Mouse (Mus musculus): ENCODE measurements around the gene Phf3. TPM values are rescaled to one million over a fixed set of nuclear protein-coding genes. Genes with fewer than 3 reads are reported as not detected.
"Not testable (repeated sequence)": the region's sequence is repeated elsewhere in the genome, so short reads cannot be mapped to it uniquely, and the experiment has no call there.

The Phf3 gene
- 45.6 and 48.1 TPM in 2 replicates for polyA plus RNA-seq (2015; fragmentation: Nextera tagmentation; extraction: Ambion mirVana)

DNA sequence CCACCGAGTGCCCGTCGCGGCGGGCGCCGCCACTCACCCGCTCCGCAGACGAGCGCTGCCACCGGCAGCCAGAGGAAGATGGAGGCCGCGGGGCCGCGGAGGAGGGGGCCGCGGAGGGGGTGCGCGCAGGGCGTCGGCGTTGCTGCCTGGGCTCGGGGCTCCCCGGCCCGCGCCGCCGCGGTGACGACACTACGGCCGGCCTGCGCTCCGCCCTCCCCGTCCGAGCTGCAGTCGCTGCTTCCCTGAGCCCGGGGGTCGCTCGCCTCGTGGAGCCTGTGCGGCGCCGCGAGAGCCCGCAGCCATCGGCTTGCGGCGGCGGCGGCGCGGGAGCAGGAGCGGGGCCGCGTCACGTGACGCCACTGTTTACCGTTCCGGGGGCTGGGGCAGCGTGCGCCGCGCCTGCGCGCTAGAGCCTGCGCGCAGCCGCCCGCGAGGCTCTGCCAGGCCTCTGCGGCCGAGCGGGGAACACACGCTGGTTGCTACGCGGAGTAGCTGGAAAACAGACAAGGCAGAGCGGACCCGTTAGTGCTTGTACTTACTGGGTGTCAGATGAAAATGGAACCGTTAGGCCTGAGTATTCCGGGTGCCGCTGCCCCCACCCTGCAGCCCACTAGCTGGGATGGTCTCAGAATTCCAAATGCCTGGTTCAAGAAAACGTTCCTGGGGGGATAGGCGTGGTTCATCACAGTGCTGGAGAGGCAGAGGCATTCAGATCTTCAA lies at the start of gene Phf3:
Gene Phf3 (minus strand): TSS at position 381 of the 720 bp plus-strand sequence.
- H3K27me3 ChIP-seq = no peaks in the 10 kb centered on the region
- peak within 1 kb of the TSS; percentile 98 for H3K9ac ChIP-seq
- no peaks in the 10 kb centered on the region for H3K9me3 ChIP-seq
- peak; percentile 94 for ATAC-seq (ENCODE audit: insufficient number of reproducible peaks, insufficient read depth, low FRiP score, low TSS enrichment, low read depth)
- peak within 1 kb of the TSS; percentile 67 for H3K4me2 ChIP-seq
- peak within 1 kb of the TSS; percentile 99 for H3K27ac ChIP-seq
- H3K36me3 ChIP-seq = no peaks in the 10 kb centered on the region
- under 1% methylated on average over 58 of the region's 85 CpGs for WGBS
- peaks cover 15% of the 10 kb centered on the region for H3K4me1 ChIP-seq
- peak within 1 kb of the TSS; percentile 86 for H3K4me3 ChIP-seq

DNA sequence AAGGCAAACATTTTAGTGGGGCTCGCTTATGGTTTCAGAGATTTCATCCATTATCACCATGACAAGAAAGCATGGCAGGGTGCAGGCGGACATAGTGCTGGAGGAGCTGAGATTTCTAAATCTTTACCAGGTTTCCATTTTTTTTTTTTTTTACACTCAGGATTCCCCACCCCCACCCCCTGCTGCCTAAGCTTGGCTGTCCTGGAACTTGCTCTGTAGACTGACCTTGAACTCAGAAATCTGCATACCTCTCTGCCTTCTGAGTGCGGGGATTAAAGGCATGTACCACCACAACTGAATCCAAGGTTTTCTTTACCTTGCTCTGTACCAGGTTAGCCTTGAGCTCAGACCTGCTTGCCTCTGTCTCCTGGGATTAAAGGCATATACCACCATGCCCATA lies 48.5 kb upstream of the Phf3 start:
- Histone ChIP-seq H3K4me3 (no peak overlapping the region), H3K27ac (no peak overlapping the region), H3K4me2 (no peak overlapping the region), H3K9me3 (peaks cover 14% of the 10 kb centered on the region), H3K27me3 (no peaks in the 10 kb centered on the region), H3K36me3 (no peaks in the 10 kb centered on the region), H3K4me1 (no peaks in the 10 kb centered on the region), H3K9ac (no peak overlapping the region)
- no peak for ATAC-seq (ENCODE audit: insufficient number of reproducible peaks, insufficient read depth, low FRiP score, low TSS enrichment, low read depth)
- WGBS = 90% methylated on average over 3 of the region's 3 CpGs

DNA sequence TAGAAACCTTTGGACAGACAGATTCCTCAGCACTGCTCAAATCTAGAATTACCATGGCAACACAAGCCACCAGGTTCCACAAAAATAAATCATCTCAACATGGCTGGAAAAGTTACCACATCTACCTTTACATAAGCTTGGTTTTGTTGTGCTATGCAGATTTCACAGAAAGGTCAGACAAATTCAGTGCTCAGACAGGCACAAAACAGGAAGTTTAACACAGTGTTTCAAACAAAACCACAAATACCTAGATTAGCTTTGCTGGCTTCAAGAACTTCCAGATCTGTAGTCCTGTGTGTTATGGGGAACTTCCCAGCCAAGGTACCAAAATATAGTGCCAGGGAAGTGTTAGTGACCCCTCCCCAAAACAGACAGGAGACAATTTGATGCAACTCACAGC lies 47.5 kb upstream of the Phf3 start:
- ATAC-seq (ENCODE audit: insufficient number of reproducible peaks, insufficient read depth, low FRiP score, low TSS enrichment, low read depth) = no peak
- Histone ChIP-seq H3K9ac (no peak overlapping the region), H3K4me3 (no peak overlapping the region), H3K4me1 (no peaks in the 10 kb centered on the region), H3K27ac (no peak overlapping the region), H3K9me3 (peaks cover 14% of the 10 kb centered on the region), H3K4me2 (no peak overlapping the region), H3K36me3 (no peaks in the 10 kb centered on the region), H3K27me3 (no peaks in the 10 kb centered on the region)

DNA sequence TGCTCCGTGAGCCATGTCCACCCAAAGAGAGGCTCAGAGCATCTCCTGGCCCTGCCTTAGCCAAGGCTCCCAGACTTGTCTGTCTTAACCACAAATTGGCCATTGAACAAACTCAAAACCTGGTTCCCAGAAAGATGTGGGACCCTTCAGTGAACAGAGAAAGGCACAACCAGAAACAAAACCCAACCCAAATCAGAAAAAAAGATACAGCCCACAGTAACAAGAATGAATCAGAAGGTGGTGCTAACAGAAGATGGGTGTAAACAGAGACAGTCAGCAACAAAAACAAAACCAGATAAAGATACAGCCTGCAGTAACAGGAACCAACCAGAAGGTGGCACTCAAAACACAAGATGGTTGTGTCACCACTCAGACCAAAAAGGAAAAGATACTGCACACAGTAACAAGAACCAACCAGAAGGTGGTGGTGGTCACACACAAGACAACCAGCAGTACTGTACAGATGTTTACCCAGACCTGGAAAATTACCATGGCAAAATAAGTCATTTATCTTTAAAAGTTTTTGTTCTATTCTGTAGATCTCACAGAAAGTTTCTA lies 47.0 kb upstream of the Phf3 start:
- H3K27ac ChIP-seq = no peak overlapping the region
- no peaks in the 10 kb centered on the region for H3K36me3 ChIP-seq
- H3K9me3 ChIP-seq = peaks cover 14% of the 10 kb centered on the region
- H3K4me1 ChIP-seq = no peaks in the 10 kb centered on the region
- WGBS = 97% methylated on average over 1 of the region's 1 CpGs
- no peaks in the 10 kb centered on the region for H3K27me3 ChIP-seq
- H3K9ac ChIP-seq = no peak overlapping the region
- ATAC-seq (ENCODE audit: insufficient number of reproducible peaks, insufficient read depth, low FRiP score, low TSS enrichment, low read depth) = no peak
- H3K4me3 ChIP-seq = no peak overlapping the region
- H3K4me2 ChIP-seq = no peak overlapping the region

DNA sequence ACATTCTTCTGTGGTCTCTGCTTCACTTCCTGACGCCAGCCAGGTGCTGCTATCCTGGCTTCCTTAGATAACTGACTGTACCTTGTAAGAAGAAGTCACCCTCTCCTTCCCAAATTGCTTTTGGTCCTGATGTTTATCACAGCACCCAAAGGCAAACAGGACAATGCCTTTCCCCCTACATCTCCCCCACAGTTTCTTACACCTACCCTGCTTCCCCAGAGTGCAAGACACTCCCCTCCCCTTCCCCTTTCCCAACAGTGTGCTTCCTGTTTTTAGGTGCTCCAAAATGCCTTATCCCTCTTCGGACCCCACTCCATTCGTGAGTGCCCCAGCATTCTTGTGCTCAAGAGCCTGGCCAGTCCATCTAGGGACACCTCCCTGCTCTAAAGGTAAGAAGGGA lies 36.5 kb upstream of the Phf3 start:
- Histone ChIP-seq H3K4me2 (no peak overlapping the region), H3K27ac (no peak overlapping the region)
- 69% methylated on average over 3 of the region's 3 CpGs for WGBS

DNA sequence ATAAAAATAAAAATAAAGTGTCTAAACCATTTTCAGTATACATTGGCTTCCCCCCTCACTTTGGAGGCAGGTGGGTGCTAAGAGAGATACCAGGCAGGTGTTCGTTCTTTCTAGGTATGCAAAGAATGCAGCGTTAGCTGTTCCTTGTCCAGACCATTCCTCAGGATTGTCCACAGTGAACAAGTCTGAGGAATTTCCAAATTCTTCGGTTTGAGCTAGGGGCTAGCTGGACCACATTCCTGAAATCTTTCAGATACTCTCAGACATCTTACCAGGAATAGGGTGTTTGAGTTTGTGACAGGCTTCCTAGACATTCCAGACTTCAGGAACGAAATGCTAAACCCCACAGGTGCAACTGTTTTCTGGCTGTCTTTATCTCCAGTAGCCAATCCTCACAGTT lies 35.1 kb upstream of the Phf3 start:
- WGBS = 61% methylated on average over 4 of the region's 4 CpGs

More for the DNA sequence above, 36.5 kb upstream of the Phf3 start:
- Histone ChIP-seq H3K4me3 (no peak overlapping the region), H3K9me3 (no peaks in the 10 kb centered on the region), H3K4me1 (no peaks in the 10 kb centered on the region), H3K9ac (no peak overlapping the region), H3K36me3 (no peaks in the 10 kb centered on the region), H3K27me3 (no peaks in the 10 kb centered on the region)
- ATAC-seq (ENCODE audit: insufficient number of reproducible peaks, insufficient read depth, low FRiP score, low TSS enrichment, low read depth) = no peak

DNA sequence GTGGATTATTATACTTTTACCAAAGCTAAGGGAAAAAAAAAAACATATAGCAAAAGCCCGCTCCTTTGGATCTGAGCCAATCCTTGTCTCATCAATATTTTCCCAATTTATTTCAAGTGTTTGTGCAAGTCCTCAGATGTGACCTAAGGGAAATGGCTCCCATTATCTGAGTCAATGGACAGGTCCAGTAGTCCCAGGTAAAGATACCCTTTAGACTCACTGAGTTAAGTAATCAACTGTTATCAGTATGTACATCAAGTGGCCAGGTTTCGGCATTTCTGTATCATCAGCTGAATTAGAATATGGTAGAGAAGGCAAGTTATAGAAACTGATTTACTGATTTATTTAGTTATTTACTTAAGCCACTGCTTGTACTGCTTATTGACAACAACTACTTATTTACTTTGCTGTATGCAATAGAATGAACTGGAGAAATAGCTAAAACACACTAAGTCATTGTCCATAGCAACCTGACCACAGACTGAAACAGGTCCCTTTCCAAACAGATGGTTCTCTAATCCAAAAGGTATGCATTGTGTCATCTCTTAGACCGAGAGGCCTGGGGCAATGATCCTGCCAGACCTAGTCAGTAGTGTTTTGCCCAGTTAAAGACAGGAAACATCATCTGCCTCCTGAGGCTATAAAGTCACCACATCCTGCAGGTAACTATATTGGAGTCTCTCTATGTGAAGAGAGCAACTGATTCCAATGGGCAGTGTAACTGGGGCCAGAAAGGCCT lies 29.9 kb upstream of the Phf3 start:
- Histone ChIP-seq H3K27ac (no peak overlapping the region), H3K9ac (no peak overlapping the region), H3K36me3 (no peaks in the 10 kb centered on the region), H3K9me3 (no peaks in the 10 kb centered on the region), H3K4me2 (no peak overlapping the region), H3K4me3 (no peak overlapping the region), H3K4me1 (no peaks in the 10 kb centered on the region), H3K27me3 (no peaks in the 10 kb centered on the region)
- 84% methylated on average over 3 of the region's 3 CpGs for WGBS
- no peak for ATAC-seq (ENCODE audit: insufficient number of reproducible peaks, insufficient read depth, low FRiP score, low TSS enrichment, low read depth)

More for the DNA sequence above, 35.1 kb upstream of the Phf3 start:
- no peaks in the 10 kb centered on the region for H3K27me3 ChIP-seq
- ATAC-seq (ENCODE audit: insufficient number of reproducible peaks, insufficient read depth, low FRiP score, low TSS enrichment, low read depth) = no peak
- no peak overlapping the region for H3K27ac ChIP-seq
- H3K4me2 ChIP-seq = no peak overlapping the region
- no peak overlapping the region for H3K4me3 ChIP-seq
- no peaks in the 10 kb centered on the region for H3K36me3 ChIP-seq
- no peaks in the 10 kb centered on the region for H3K9me3 ChIP-seq
- no peaks in the 10 kb centered on the region for H3K4me1 ChIP-seq
- no peak overlapping the region for H3K9ac ChIP-seq

DNA sequence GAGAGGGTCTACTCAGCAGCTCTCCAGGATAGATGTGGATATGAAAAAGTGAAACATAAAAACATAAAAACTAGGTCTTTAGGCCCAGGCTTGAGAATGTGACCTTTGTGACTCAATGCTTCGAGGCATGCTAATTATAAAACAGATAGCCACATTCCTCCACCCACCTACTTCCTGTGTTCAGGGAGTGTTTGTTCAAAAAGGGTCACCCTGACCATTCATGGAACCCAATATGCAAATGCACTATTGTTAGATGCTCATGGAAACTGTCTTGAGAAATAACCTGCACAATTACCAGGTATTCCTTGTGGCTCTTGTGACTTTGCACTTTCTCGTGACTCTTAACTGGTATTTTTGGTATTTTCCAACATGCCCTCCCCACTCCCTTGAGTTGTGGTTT lies 25.0 kb upstream of the Phf3 start:
- no peak overlapping the region for H3K27ac ChIP-seq
- no peaks in the 10 kb centered on the region for H3K9me3 ChIP-seq
- H3K27me3 ChIP-seq = no peaks in the 10 kb centered on the region
- WGBS = 71% methylated on average over 2 of the region's 2 CpGs
- no peak overlapping the region for H3K4me2 ChIP-seq
- H3K4me3 ChIP-seq = no peak overlapping the region
- H3K36me3 ChIP-seq = no peaks in the 10 kb centered on the region
- no peak for ATAC-seq (ENCODE audit: insufficient number of reproducible peaks, insufficient read depth, low FRiP score, low TSS enrichment, low read depth)
- H3K4me1 ChIP-seq = no peaks in the 10 kb centered on the region
- H3K9ac ChIP-seq = no peak overlapping the region

DNA sequence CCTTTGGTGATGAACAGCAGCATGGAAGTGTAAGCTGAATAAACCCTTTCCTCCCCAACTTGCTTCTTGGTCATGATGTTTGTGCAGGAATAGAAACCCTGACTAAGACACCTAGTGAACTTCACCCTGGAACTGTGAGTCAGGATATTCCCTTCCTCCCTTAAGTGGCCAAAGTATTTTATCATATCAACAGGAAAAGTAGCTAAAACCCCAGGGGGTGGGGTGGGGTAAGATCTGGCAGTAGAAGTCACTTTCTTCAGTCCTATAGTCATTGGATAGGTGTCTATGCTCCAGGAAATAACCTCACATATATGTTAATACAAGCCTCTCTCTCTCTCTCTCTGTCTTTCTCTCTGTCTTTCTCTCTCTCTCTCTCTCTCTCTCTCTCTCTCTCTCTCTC lies 21.6 kb upstream of the Phf3 start:
- not testable (repeated sequence) for H3K4me2 ChIP-seq; H3K4me3 ChIP-seq; H3K4me1 ChIP-seq; H3K27me3 ChIP-seq; H3K9me3 ChIP-seq; H3K9ac ChIP-seq; H3K36me3 ChIP-seq; H3K27ac ChIP-seq; ATAC-seq (ENCODE audit: insufficient number of reproducible peaks, insufficient read depth, low FRiP score, low TSS enrichment, low read depth)

DNA sequence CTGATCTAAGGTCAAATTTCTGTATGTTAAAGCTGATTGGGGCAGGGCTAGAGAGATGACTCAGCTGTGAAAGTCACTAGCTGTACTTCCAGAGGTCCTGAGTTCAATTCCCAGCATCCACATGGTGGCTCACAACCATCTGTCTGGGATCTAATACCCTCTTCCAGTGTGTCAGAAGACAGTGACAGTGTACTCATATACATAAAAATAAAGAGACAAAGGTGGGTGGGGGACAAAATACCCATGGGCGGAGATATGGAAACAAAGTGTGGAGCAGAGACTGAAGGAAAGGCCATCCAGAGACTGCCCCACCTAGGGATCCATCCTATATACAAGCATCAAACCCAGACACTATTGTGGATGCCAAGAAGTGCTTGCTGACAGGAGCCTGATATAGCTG lies 10.1 kb upstream of the Phf3 start:
- H3K27me3 ChIP-seq; H3K9me3 ChIP-seq; H3K27ac ChIP-seq; ATAC-seq (ENCODE audit: insufficient number of reproducible peaks, insufficient read depth, low FRiP score, low TSS enrichment, low read depth); H3K4me2 ChIP-seq; H3K4me3 ChIP-seq; H3K36me3 ChIP-seq; H3K4me1 ChIP-seq; H3K9ac ChIP-seq: not testable (repeated sequence)
- 95% methylated on average over 1 of the region's 1 CpGs for WGBS

DNA sequence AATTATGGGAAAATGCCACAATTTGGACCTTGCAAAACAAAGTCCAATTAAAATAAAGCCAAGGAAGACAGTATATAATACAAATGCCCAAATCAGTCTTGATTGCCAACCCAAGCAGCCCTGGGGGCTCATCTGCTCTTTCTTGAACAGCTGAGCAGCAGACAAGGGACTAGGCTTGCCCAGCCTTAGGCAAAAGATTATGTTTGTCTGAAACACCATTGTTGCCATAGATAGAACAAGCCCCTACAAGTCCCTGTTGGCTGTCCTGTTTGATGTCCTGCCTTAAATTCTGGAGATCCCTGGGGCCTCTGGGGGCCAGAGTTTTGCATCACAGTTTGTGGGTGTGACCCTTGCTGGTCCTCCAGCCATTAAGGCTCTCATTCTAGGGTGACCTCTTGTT lies 2.0 kb upstream of the Phf3 start:
- H3K4me2 ChIP-seq = no peak overlapping the region
- no peak for ATAC-seq (ENCODE audit: insufficient number of reproducible peaks, insufficient read depth, low FRiP score, low TSS enrichment, low read depth)
- no peak overlapping the region for H3K27ac ChIP-seq

More for the DNA sequence above, 2.0 kb upstream of the Phf3 start:
- Histone ChIP-seq H3K9me3 (no peaks in the 10 kb centered on the region), H3K36me3 (no peaks in the 10 kb centered on the region), H3K27me3 (no peaks in the 10 kb centered on the region), H3K9ac (no peak overlapping the region), H3K4me1 (peaks cover 10% of the 10 kb centered on the region), H3K4me3 (no peak overlapping the region)

All from embryonic facial prominence, embryonic 13.5 days (tissue).